Mouse (Mus musculus) hindbrain, embryonic 15.5 days (tissue): Measurements from ENCODE around the gene Trpv4. TPM values are rescaled to one million over a fixed set of nuclear protein-coding genes. Genes with fewer than 3 reads are reported as not detected.
A peak's percentile ranks its signal among the peaks of the same experiment; 100 is the strongest.

Experiments used
- ATAC-seq: fragments of 200-750 bp; cut with Nextera tagmentation; 2 replicates; pipeline ENCODE4 v1.8.0; 2017; ENCODE audit warnings: low read depth, moderate number of reproducible peaks, moderate TSS enrichment; ENCODE audit not compliant: low FRiP score
- H3K27ac ChIP-seq: fragments of 300-500 bp; sonication (generic); replicated peaks from 2 replicates; pipeline ENCODE4 v1.5.1; 2015; ENCODE audit warnings: mild to moderate bottlenecking, inconsistent platforms
- H3K27me3 ChIP-seq: fragments of 300-500 bp; sonication (generic); 2 replicates; pipeline ENCODE4 v1.6.1; 2015; ENCODE audit warnings: control low read depth, inconsistent platforms
- H3K36me3 ChIP-seq: fragments of 300-500 bp; sonication (generic); 2 replicates; pipeline ENCODE4 v1.6.1; 2015; ENCODE audit warnings: control low read depth, inconsistent platforms
- H3K4me1 ChIP-seq: fragments of 300-500 bp; sonication (generic); replicated peaks from 2 replicates; pipeline ENCODE4 v1.6.1; 2015; ENCODE audit warnings: control low read depth, inconsistent platforms
- H3K4me2 ChIP-seq: fragments of 300-500 bp; sonication (generic); 2 replicates; pipeline ENCODE4 v1.6.1; 2015; ENCODE audit warnings: moderate library complexity, mild to moderate bottlenecking, inconsistent platforms
- H3K4me3 ChIP-seq: fragments of 300-500 bp; sonication (generic); 2 replicates; pipeline ENCODE4 v1.5.1; 2015; ENCODE audit warnings: mild to moderate bottlenecking, inconsistent platforms
- H3K9ac ChIP-seq: fragments of 300-500 bp; sonication (generic); 2 replicates; pipeline ENCODE4 v1.6.1; 2015; ENCODE audit warnings: inconsistent platforms
- H3K9me3 ChIP-seq: fragments of 300-500 bp; sonication (generic); 2 replicates; pipeline ENCODE4 v1.6.1; 2016; ENCODE audit warnings: control low read depth, inconsistent platforms
- WGBS: fragments of 180-500 bp; shearing (Covaris S2); methylation state at CpG from one replicate; pipeline ENCODE4 v1.1.7; 2015; 5-methylcytosine and 5-hydroxymethylcytosine counted together
- polyA plus RNA-seq: library from polyadenylated mRNA; unstranded; fragments of >200 nt; fragmentation: Nextera tagmentation; extraction: Ambion mirVana; gene quantifications from 2 replicates; pipeline ENCODE4 v1.2.1, GENCODE M21; 2015

Gene Trpv4
- polyA plus RNA-seq, 1 experiment from 2014 or later, result 1.9 TPM

- no peaks in the 10 kb centered on the region for H3K36me3 ChIP-seq
- H3K27me3 ChIP-seq, result no peaks in the 10 kb centered on the region
- H3K4me3 ChIP-seq, result no peak overlapping the region
- no peaks in the 10 kb centered on the region for H3K9me3 ChIP-seq
- 78% methylated on average over 12 of the region's 12 CpGs for WGBS
- H3K4me1 ChIP-seq, result peaks cover 70% of the 10 kb centered on the region
- no peak overlapping the region for H3K4me2 ChIP-seq
- no peak for ATAC-seq
- no peak overlapping the region for H3K9ac ChIP-seq
- no peak overlapping the region; the same call in 1 of the 2 replicates for H3K27ac ChIP-seq
Observed at GRCm38 (mm10) chr5:114583490-114584175, 74.6 kb downstream of the Trpv4 start.

DNA sequence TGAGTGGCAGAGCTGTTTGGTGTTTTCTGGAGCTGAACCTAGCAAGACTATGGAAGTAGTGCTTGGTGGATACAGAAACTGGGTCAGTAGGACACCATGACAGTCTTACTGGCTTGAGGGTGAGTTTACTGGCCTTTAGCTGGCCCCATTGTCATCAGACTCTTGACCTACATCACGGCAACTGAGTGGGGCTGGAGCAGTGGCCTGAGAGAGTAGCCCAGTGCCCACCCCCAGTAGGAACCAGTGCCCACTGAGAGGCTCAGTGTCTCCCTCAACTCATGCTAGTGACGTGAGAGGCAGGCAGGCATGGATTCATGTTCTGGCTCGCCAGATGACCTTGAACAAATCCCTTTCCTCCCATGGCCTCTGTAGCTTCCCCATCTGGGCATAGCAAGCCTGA lies 75.2 kb downstream of the Trpv4 start:
- Histone ChIP-seq H3K27ac (no peak overlapping the region), H3K4me1 (peaks cover 70% of the 10 kb centered on the region), H3K9ac (no peak overlapping the region), H3K4me2 (no peak overlapping the region), H3K9me3 (no peaks in the 10 kb centered on the region), H3K36me3 (no peaks in the 10 kb centered on the region), H3K4me3 (no peak overlapping the region), H3K27me3 (no peaks in the 10 kb centered on the region)
- WGBS, result 79% methylated on average over 3 of the region's 3 CpGs
- ATAC-seq, result no peak

DNA sequence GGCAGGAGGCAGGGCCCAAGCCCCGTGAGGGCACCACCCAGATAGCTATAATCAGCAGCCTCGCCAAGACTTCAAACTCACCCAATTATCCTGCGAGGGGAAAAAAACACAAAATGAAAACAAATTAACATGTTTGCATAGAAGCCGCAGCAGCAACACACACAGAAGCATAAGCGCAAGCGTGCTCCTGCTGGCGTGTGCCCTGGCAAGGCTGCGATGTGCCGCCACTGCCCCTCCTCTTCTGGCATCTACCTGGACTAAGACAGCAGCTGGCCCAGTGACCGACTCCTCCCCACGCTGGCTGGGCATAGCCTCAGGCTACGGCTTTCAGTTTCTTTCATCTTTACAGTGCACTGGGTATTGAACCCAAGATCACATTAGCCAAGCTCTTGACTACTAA lies 76.7 kb downstream of the Trpv4 start:
- ATAC-seq, result no peak
- Histone ChIP-seq H3K4me1 (peaks cover 78% of the 10 kb centered on the region), H3K4me2 (no peak overlapping the region), H3K9me3 (no peaks in the 10 kb centered on the region), H3K4me3 (no peak overlapping the region), H3K36me3 (no peaks in the 10 kb centered on the region), H3K27me3 (no peaks in the 10 kb centered on the region), H3K9ac (no peak overlapping the region), H3K27ac (peak overlapping the region; percentile 44)
- WGBS, result 32% methylated on average over 12 of the region's 12 CpGs

DNA sequence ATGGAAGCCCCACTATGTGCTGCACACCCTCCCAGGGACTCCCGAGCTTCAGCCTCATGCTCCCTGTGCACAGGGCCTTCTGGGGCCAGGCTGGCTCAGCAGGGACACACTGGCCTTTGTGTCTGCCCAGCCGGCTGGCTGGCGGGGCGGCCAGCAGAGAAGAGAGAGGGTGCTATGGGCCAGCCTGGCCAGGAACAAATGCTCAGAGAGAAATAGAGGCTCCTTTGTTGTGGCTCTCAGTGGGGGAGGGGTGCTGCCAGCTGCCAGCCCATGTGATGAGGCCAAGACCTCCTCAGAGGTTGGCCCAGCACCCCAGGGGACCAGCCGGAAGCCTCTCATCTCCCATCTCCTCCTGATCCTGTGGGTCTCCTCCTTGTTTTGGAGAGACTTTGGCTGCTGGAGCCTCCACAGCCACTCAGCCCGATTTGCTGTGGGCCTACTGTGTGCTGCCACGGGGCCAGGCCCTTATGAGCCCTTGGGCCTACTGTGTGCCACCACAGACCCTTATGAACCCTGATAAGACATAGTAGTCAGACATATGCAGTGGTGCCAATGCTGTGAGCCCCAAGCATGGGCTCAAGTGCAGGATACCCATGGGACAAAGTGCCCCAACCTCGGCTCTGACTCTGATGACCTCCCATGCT lies 78.4 kb downstream of the Trpv4 start:
- Histone ChIP-seq H3K9ac (no peak overlapping the region), H3K9me3 (no peaks in the 10 kb centered on the region), H3K27me3 (no peaks in the 10 kb centered on the region), H3K4me3 (no peak overlapping the region), H3K4me1 (peaks cover 79% of the 10 kb centered on the region), H3K36me3 (no peaks in the 10 kb centered on the region), H3K27ac (0 out of 2 replicates have a peak overlapping the region, but pooled peaks have one; percentile 20), H3K4me2 (no peak overlapping the region)
- WGBS, result 60% methylated on average over 8 of the region's 8 CpGs
- ATAC-seq, result no peak

GRCm38 (mm10) chr5:114578361-114578760 lies 79.9 kb downstream of the Trpv4 start:
- no peak overlapping the region for H3K4me3 ChIP-seq
- H3K36me3 ChIP-seq, result no peaks in the 10 kb centered on the region
- H3K4me1 ChIP-seq, result peaks cover 79% of the 10 kb centered on the region
- H3K9me3 ChIP-seq, result no peaks in the 10 kb centered on the region
- 23% methylated on average over 20 of the region's 20 CpGs for WGBS
- no peak for ATAC-seq
- no peak overlapping the region for H3K9ac ChIP-seq
- H3K4me2 ChIP-seq, result 0 out of 2 replicates have a peak overlapping the region, but pooled peaks have one; percentile 16
- H3K27ac ChIP-seq, result no peak overlapping the region
- H3K27me3 ChIP-seq, result no peaks in the 10 kb centered on the region

- Histone ChIP-seq H3K4me2 (peak overlapping the region; percentile 40; the same call in 1 of the 2 replicates), H3K9me3 (no peaks in the 10 kb centered on the region), H3K27me3 (no peaks in the 10 kb centered on the region), H3K4me3 (no peak overlapping the region), H3K27ac (peak overlapping the region; percentile 41), H3K9ac (no peak overlapping the region), H3K4me1 (peaks cover 88% of the 10 kb centered on the region), H3K36me3 (no peaks in the 10 kb centered on the region)
- ATAC-seq, result no peak
- 63% methylated on average over 16 of the region's 16 CpGs for WGBS
Observed at GRCm38 (mm10) chr5:114575986-114576605, 82.1 kb downstream of the Trpv4 start.

DNA sequence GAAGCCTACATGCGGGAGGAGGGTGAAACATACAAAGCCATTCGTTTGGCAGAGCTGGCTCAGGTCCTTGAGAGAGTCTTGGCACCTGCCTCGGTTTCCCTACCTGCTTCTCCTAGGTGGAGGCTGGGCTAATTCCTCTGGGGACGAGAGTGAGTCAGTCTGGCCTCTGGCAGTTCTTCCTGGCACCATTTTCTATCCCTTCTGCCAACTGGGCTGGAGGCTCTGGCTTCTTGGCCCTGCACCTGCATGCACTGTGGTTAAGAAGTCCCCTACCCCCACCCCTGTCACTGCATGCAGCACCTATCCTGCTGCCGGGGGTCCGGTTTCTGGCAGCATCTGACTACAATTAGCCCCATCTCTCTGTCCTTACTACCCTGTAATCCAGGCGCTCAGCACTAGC lies 82.7 kb downstream of the Trpv4 start:
- WGBS, result 54% methylated on average over 7 of the region's 7 CpGs
- Histone ChIP-seq H3K4me2 (peak overlapping the region; percentile 40), H3K27me3 (no peaks in the 10 kb centered on the region), H3K4me1 (peaks cover 90% of the 10 kb centered on the region), H3K9ac (no peak overlapping the region), H3K9me3 (no peaks in the 10 kb centered on the region), H3K36me3 (no peaks in the 10 kb centered on the region), H3K4me3 (no peak overlapping the region), H3K27ac (peak overlapping the region; percentile 41)
- ATAC-seq, result no peak

DNA sequence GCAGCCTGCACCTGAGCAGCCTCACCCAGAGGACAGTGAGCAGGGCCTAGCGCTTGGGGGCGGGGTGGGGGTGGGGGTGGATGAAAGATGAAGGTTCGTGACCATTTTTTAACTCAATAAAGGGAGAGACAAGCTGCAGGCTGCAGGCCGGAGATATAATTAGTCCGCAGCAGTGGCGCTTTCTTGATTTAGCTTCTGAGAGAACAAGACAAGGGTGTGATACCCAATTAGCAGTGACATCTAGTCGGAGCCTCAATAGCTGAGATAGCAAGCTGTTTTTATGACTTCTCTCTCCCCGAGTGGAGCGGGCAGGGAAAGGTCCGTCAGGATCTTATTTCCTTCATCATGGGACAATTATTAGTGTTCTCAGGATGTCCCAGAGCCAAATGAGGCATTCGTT lies 83.2 kb downstream of the Trpv4 start:
- Histone ChIP-seq H3K27me3 (no peaks in the 10 kb centered on the region), H3K4me3 (no peak overlapping the region), H3K9me3 (no peaks in the 10 kb centered on the region), H3K4me2 (peak overlapping the region; percentile 40), H3K27ac (no peak overlapping the region), H3K4me1 (peaks cover 91% of the 10 kb centered on the region), H3K36me3 (no peaks in the 10 kb centered on the region), H3K9ac (no peak overlapping the region)
- no peak for ATAC-seq
- 25% methylated on average over 11 of the region's 11 CpGs for WGBS

DNA sequence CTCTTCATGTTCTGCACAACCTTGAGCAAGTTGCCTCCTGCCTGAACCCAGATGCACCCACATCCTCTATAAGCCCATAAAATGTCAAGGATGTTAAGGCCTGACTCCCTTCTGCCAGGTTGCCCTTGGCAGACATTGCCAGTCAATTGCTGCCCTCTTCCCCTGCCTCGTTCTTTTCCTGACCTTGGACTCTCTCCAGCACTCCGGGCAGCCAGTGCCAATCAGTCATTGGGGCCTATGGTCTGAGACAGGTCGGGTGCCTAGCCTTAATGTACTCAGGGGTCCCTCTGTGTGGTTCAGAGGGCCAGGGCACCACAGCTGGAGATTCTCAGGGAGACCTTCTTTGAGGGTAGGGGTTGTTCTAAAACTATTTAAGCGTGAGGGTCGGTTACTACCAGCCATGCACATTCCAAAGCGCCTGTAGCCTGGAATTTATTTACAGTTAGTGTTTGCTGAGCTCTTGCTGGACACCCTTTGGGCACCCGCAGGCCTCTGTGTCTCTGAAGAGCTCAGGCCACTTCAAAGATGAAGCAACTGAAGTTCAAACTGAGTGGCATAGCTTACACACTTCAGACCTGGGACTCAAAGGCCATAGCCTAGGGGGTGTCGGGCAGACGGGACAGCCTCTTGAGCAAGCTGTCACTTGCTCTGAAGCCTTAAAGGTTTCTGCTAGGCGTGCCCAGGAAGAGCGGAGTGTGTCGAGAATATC lies 84.1 kb downstream of the Trpv4 start:
- Histone ChIP-seq H3K36me3 (no peaks in the 10 kb centered on the region), H3K4me3 (no peak overlapping the region), H3K27me3 (no peaks in the 10 kb centered on the region), H3K4me1 (peaks cover 93% of the 10 kb centered on the region), H3K9ac (no peak overlapping the region), H3K27ac (no peak overlapping the region), H3K4me2 (peak overlapping the region; percentile 40), H3K9me3 (no peaks in the 10 kb centered on the region)
- WGBS, result 64% methylated on average over 12 of the region's 12 CpGs
- ATAC-seq, result no peak

GRCm38 (mm10) chr5:114572997-114573396 lies 85.2 kb downstream of the Trpv4 start:
- 18% methylated on average over 2 of the region's 2 CpGs for WGBS
- H3K36me3 ChIP-seq, result no peaks in the 10 kb centered on the region
- H3K27me3 ChIP-seq, result no peaks in the 10 kb centered on the region
- no peak overlapping the region; the same call in 1 of the 2 replicates for H3K9ac ChIP-seq
- peaks cover 96% of the 10 kb centered on the region for H3K4me1 ChIP-seq
- H3K4me2 ChIP-seq, result peak overlapping the region; percentile 83
- no peaks in the 10 kb centered on the region for H3K9me3 ChIP-seq
- H3K27ac ChIP-seq, result no peak overlapping the region
- ATAC-seq, result no peak
- H3K4me3 ChIP-seq, result no peak overlapping the region
